Mouse (Mus musculus) thymus, postnatal 0 days (tissue): Measurements from ENCODE around the gene Mtch1. TPM values are rescaled to one million over a fixed set of nuclear protein-coding genes. Genes with fewer than 3 reads are reported as not detected.

Source experiments
- polyA plus RNA-seq: library from polyadenylated mRNA; unstranded; fragments of >200 nt; fragmentation: Nextera tagmentation; extraction: Ambion mirVana; gene quantifications from 2 replicates; pipeline ENCODE4 v1.2.1, GENCODE M21; 2015

Mtch1 gene
- polyA plus RNA-seq, 1 experiment from 2014 or later: 154 TPM

Other genes with a start within 250 kb of the Mtch1 start
- 4.9 and 5.4 TPM in 2 replicates for gene Rab44, start 233.8 kb downstream of the Mtch1 start, polyA plus RNA-seq
- 2.8 and 3.0 TPM in 2 replicates for gene Cpne5, start 109.8 kb downstream of the Mtch1 start, polyA plus RNA-seq
- 118 and 133 TPM in 2 replicates for gene Ppil1, start 83.7 kb downstream of the Mtch1 start, polyA plus RNA-seq
- gene BC004004, start 79.1 kb downstream of the Mtch1 start, polyA plus RNA-seq: 92.2 and 95.2 TPM in 2 replicates
- gene Pi16, start 30.3 kb downstream of the Mtch1 start, polyA plus RNA-seq: 3.7 and 4.4 TPM in 2 replicates
- gene Fgd2, start 13.0 kb upstream of the Mtch1 start, polyA plus RNA-seq: 6.8 and 7.2 TPM in 2 replicates
- gene Pim1, start 142.8 kb upstream of the Mtch1 start, polyA plus RNA-seq: 78.6 and 81.4 TPM in 2 replicates
- gene Gm17657, start 201.7 kb upstream of the Mtch1 start, polyA plus RNA-seq: not detected in 2 replicates
- 10.7 and 13.8 TPM in 2 replicates for gene Tbc1d22b, start 201.9 kb upstream of the Mtch1 start, polyA plus RNA-seq
- gene Tmem217, start 204.5 kb upstream of the Mtch1 start, polyA plus RNA-seq: 0.62 and 1.2 TPM in 2 replicates